In genomic region chr7:47146034-47146812, GRCm38 (mm10) we compare ENCODE assay signal across 9 mouse cellular contexts. TPM values are rescaled to one million over a fixed set of nuclear protein-coding genes. Genes with fewer than 3 reads are reported as not detected.
DNase-seq lines count a peak whose midpoint lies in the region; ATAC-seq and TF ChIP-seq lines count a peak whose summit lies in the region.
"Had no signal": no experiment of that assay in that cellular context is flagged by ENCODE, and none has a peak within 500 bp of the region (broad histone marks: within the 10 kb centered on the region; RNA-seq: fewer than 3 reads in every experiment).

No protein-coding gene starts in this region.

- intact Hi-C loops in heart, postnatal 14 days (cut with DNase I), result no loop called here
- intact Hi-C loops in heart, postnatal 25 days (cut with DNase I), result no loop called here

- no peak overlapping the region for H3K27ac ChIP-seq in lung, postnatal 0 days (ENCODE audit: low read length)
- H3K27ac ChIP-seq: neural tube, embryonic 12.5 days had no signal

- H3K4me3 ChIP-seq in lung, postnatal 0 days (ENCODE audit: low read depth, low read length), result no peak overlapping the region
- H3K4me3 ChIP-seq: neural tube, embryonic 12.5 days had no signal

- DNase-seq in heart, postnatal 14 days, result peak; percentile 15 to 31
- DNase-seq in heart, postnatal 25 days (ENCODE audit: low spot score), result no peak
- DNase-seq in 416B (ENCODE audit: low read depth) (peak; percentile 92), R1 (ENCODE audit: low read depth, low spot score) (peak; percentile 45)
- peak; percentile 2 for DNase-seq in fibroblast of lung, adult 2 months (ENCODE audit: low read depth)
- peak; percentile 64 for DNase-seq in lung, postnatal 0 days (ENCODE audit: low spot score)
- peak; percentile 18 for DNase-seq in thymus, postnatal 0 days (ENCODE audit: low spot score)
- DNase-seq in urinary bladder, postnatal 25 days (ENCODE audit: low spot score), result no peak

- no peak for ATAC-seq in lung, postnatal 0 days

- no peaks in the 10 kb centered on the region for H3K4me1 ChIP-seq in lung, postnatal 0 days (ENCODE audit: insufficient read depth, low read depth, low read length)
- H3K4me1 ChIP-seq: neural tube, embryonic 12.5 days had no signal

- no peak for TF ChIP-seq EP300 in lung, postnatal 0 days (IDR thresholded peaks at IDR 0.05)

- no peaks in the 10 kb centered on the region for H3K9me3 ChIP-seq in lung, postnatal 0 days (ENCODE audit: low read length)
- H3K9me3 ChIP-seq: neural tube, embryonic 12.5 days had no signal

- H3K4me2 ChIP-seq in lung, postnatal 0 days (replicated peaks; ENCODE audit: low read depth, low read length), result no peak overlapping the region
- H3K4me2 ChIP-seq: neural tube, embryonic 12.5 days had no signal

- H3K27me3 ChIP-seq in lung, postnatal 0 days (replicated peaks; ENCODE audit: insufficient read depth, low read length), result no peaks in the 10 kb centered on the region
- H3K27me3 ChIP-seq: neural tube, embryonic 12.5 days had no signal

- peak; percentile 68 for TF ChIP-seq CTCF in lung, postnatal 0 days (IDR thresholded peaks at IDR 0.05)

- H3K36me3 ChIP-seq in lung, postnatal 0 days (ENCODE audit: insufficient read depth, low read length), result no peaks in the 10 kb centered on the region
- H3K36me3 ChIP-seq: neural tube, embryonic 12.5 days had no signal

- WGBS in lung, postnatal 0 days, result 43% methylated on average over 12 of the region's 12 CpGs

- H3K9ac ChIP-seq in lung, postnatal 0 days (replicated peaks; ENCODE audit: low read depth), result no peak overlapping the region
- H3K9ac ChIP-seq: neural tube, embryonic 12.5 days had no signal

RNA-seq across cellular contexts. Expression of gene Ptpn5, which starts 12.7 kb away (rescaled TPM):
- not detected for total RNA-seq in heart, postnatal 14 days (2021)
- total RNA-seq in heart, postnatal 25 days (2021), result not detected
- polyA plus RNA-seq in lung, postnatal 0 days (2015; fragmentation: Nextera tagmentation; extraction: Ambion mirVana), result 1.2 and 1.7 TPM in 2 replicates
- polyA plus RNA-seq in thymus, postnatal 0 days (2015; fragmentation: Nextera tagmentation; extraction: Ambion mirVana), result 0.24 and 0.27 TPM in 2 replicates

RNA-seq across cellular contexts. Expression of gene Mrgpra6, which starts 58.5 kb away (rescaled TPM):
- total RNA-seq in heart, postnatal 14 days (2021), result not detected
- total RNA-seq in heart, postnatal 25 days (2021), result not detected
- not detected in 2 replicates for polyA plus RNA-seq in lung, postnatal 0 days (2015; fragmentation: Nextera tagmentation; extraction: Ambion mirVana)
- not detected in 2 replicates for polyA plus RNA-seq in thymus, postnatal 0 days (2015; fragmentation: Nextera tagmentation; extraction: Ambion mirVana)
- polyA plus RNA-seq: neural tube, embryonic 12.5 days had no signal

Comparison
In these comparisons a context has a peak if more than half of its experiments do, and no peak if none do; other contexts are left out.
1. DNase-seq: peak in heart, postnatal 14 days (2 of 2), 416B (single experiment), R1 (single experiment), fibroblast of lung, adult 2 months (single experiment), lung, postnatal 0 days (single experiment) and thymus, postnatal 0 days (single experiment); none in heart, postnatal 25 days (single experiment) and urinary bladder, postnatal 25 days (single experiment).